18 mouse cellular contexts compared by ENCODE assay signal in genomic region chr16:27483834-27484233, GRCm38 (mm10).
DNase-seq lines count a peak whose midpoint lies in the region; ATAC-seq and TF ChIP-seq lines count a peak whose summit lies in the region.
"Had no signal": no experiment of that assay in that cellular context is flagged by ENCODE, and none has a peak within 500 bp of the region (broad histone marks: within the 10 kb centered on the region; RNA-seq: fewer than 3 reads in every experiment).

No protein-coding gene starts in this region.

- 27% methylated on average over 1 of the region's 1 CpGs for WGBS in forebrain, embryonic 15.5 days
- 81% methylated on average over 1 of the region's 1 CpGs for WGBS in forebrain, embryonic 12.5 days
- 45% methylated on average over 1 of the region's 1 CpGs for WGBS in midbrain, embryonic 14.5 days
- WGBS in midbrain, embryonic 10.5 days, result 82% methylated on average over 1 of the region's 1 CpGs
- 35% methylated on average over 1 of the region's 1 CpGs for WGBS in hindbrain, embryonic 16.5 days

- H3K36me3 ChIP-seq in forebrain, embryonic 15.5 days, result no peaks in the 10 kb centered on the region
- H3K36me3 ChIP-seq in forebrain, embryonic 12.5 days (replicated peaks), result no peaks in the 10 kb centered on the region
- H3K36me3 ChIP-seq in midbrain, embryonic 14.5 days (ENCODE audit: control insufficient read depth, insufficient read depth, low read length), result no peaks in the 10 kb centered on the region
- no peaks in the 10 kb centered on the region for H3K36me3 ChIP-seq in midbrain, embryonic 10.5 days
- H3K36me3 ChIP-seq in hindbrain, embryonic 16.5 days (ENCODE audit: control insufficient read depth, insufficient read depth, low read length), result no peaks in the 10 kb centered on the region
- H3K36me3 ChIP-seq: limb, embryonic 13.5 days; liver, embryonic 15.5 days had no signal

- H3K4me3 ChIP-seq in forebrain, embryonic 15.5 days, result no peak overlapping the region
- H3K4me3 ChIP-seq in forebrain, embryonic 12.5 days (replicated peaks), result no peak overlapping the region
- no peak overlapping the region for H3K4me3 ChIP-seq in midbrain, embryonic 14.5 days (replicated peaks; ENCODE audit: low read depth, low read length)
- H3K4me3 ChIP-seq in midbrain, embryonic 10.5 days, result no peak overlapping the region
- no peak overlapping the region for H3K4me3 ChIP-seq in hindbrain, embryonic 16.5 days (ENCODE audit: low read length)
- no peak overlapping the region for H3K4me3 ChIP-seq in gastrocnemius, adult 2 months
- H3K4me3 ChIP-seq: limb, embryonic 13.5 days; liver, embryonic 15.5 days had no signal

- H3K4me2 ChIP-seq in forebrain, embryonic 15.5 days (replicated peaks), result no peak overlapping the region
- H3K4me2 ChIP-seq in forebrain, embryonic 12.5 days, result no peak overlapping the region
- H3K4me2 ChIP-seq in midbrain, embryonic 14.5 days (ENCODE audit: low read length), result no peak overlapping the region
- no peak overlapping the region for H3K4me2 ChIP-seq in hindbrain, embryonic 16.5 days (ENCODE audit: low read length)
- H3K4me2 ChIP-seq: heart, embryonic 11.5 days; limb, embryonic 13.5 days; liver, embryonic 15.5 days had no signal

- no peaks in the 10 kb centered on the region for H3K9me3 ChIP-seq in forebrain, embryonic 15.5 days
- no peaks in the 10 kb centered on the region for H3K9me3 ChIP-seq in forebrain, embryonic 12.5 days
- H3K9me3 ChIP-seq in midbrain, embryonic 14.5 days (ENCODE audit: control insufficient read depth, low read length), result no peaks in the 10 kb centered on the region
- no peaks in the 10 kb centered on the region for H3K9me3 ChIP-seq in midbrain, embryonic 10.5 days (replicated peaks)
- no peaks in the 10 kb centered on the region for H3K9me3 ChIP-seq in hindbrain, embryonic 16.5 days (ENCODE audit: control insufficient read depth, low read length)
- H3K9me3 ChIP-seq: limb, embryonic 13.5 days; liver, embryonic 15.5 days had no signal

- TF ChIP-seq CTCF in gastrocnemius, adult 2 months (IDR thresholded peaks at IDR 0.05), result no peak

- 0 out of 2 replicates have a peak, but pooled peaks have one; percentile 35 for ATAC-seq in forebrain, embryonic 15.5 days (replicated peaks)
- ATAC-seq in forebrain, embryonic 12.5 days (ENCODE audit: low FRiP score), result no peak
- no peak for ATAC-seq in midbrain, embryonic 14.5 days (ENCODE audit: low FRiP score, low TSS enrichment)
- peak; percentile 73 for ATAC-seq in hindbrain, embryonic 16.5 days
- ATAC-seq: forebrain, postnatal 0 days; lung, postnatal 0 days had no signal

- no peak overlapping the region for H3K27ac ChIP-seq in forebrain, embryonic 15.5 days (replicated peaks)
- no peak overlapping the region for H3K27ac ChIP-seq in forebrain, embryonic 12.5 days
- no peak overlapping the region for H3K27ac ChIP-seq in midbrain, embryonic 14.5 days (replicated peaks; ENCODE audit: low read depth, low read length)
- H3K27ac ChIP-seq in midbrain, embryonic 10.5 days (replicated peaks), result no peak overlapping the region
- H3K27ac ChIP-seq in hindbrain, embryonic 16.5 days (ENCODE audit: low read depth, low read length), result no peak overlapping the region
- no peak overlapping the region for H3K27ac ChIP-seq in gastrocnemius, adult 2 months
- H3K27ac ChIP-seq: kidney, postnatal 0 days; limb, embryonic 13.5 days; liver, embryonic 15.5 days had no signal

- no peak overlapping the region for H3K9ac ChIP-seq in forebrain, embryonic 15.5 days (replicated peaks)
- H3K9ac ChIP-seq in forebrain, embryonic 12.5 days, result no peak overlapping the region
- no peak overlapping the region for H3K9ac ChIP-seq in midbrain, embryonic 14.5 days (replicated peaks; ENCODE audit: low read length)
- no peak overlapping the region for H3K9ac ChIP-seq in hindbrain, embryonic 16.5 days (ENCODE audit: low read depth, low read length)
- H3K9ac ChIP-seq: forebrain, postnatal 0 days; limb, embryonic 13.5 days; liver, embryonic 15.5 days had no signal

- intact Hi-C loops in gastrocnemius, adult 2 months (cut with DNase I), result no loop called here

- H3K4me1 ChIP-seq in forebrain, embryonic 15.5 days, result no peaks in the 10 kb centered on the region
- H3K4me1 ChIP-seq in forebrain, embryonic 12.5 days, result no peaks in the 10 kb centered on the region
- H3K4me1 ChIP-seq in midbrain, embryonic 14.5 days (ENCODE audit: control insufficient read depth, insufficient read depth, low read length), result no peaks in the 10 kb centered on the region
- no peaks in the 10 kb centered on the region for H3K4me1 ChIP-seq in midbrain, embryonic 10.5 days
- H3K4me1 ChIP-seq in hindbrain, embryonic 16.5 days (ENCODE audit: control insufficient read depth, insufficient read depth, low read depth, low read length), result no peaks in the 10 kb centered on the region
- H3K4me1 ChIP-seq: limb, embryonic 13.5 days; liver, embryonic 15.5 days had no signal

- peak; percentile 68 for DNase-seq in midbrain, embryonic 14.5 days
- DNase-seq in midbrain, embryonic 10.5 days (ENCODE audit: low spot score), result no peak
- no peak for DNase-seq in adrenal gland, adult 18-20 months (ENCODE audit: low spot score in 2 of 2)
- no peak for DNase-seq in gastrocnemius, adult 2 months
- DNase-seq: adrenal gland, adult 8-10 months; forebrain, postnatal 0 days; heart, postnatal 10 days; kidney, adult 18-20 months; right cerebral cortex, postnatal 4 days; thymus, adult 2 months had no signal

- no peaks in the 10 kb centered on the region for H3K27me3 ChIP-seq in forebrain, embryonic 15.5 days
- H3K27me3 ChIP-seq in forebrain, embryonic 12.5 days, result no peaks in the 10 kb centered on the region
- H3K27me3 ChIP-seq in midbrain, embryonic 14.5 days (ENCODE audit: control insufficient read depth, insufficient read depth, low read length), result no peaks in the 10 kb centered on the region
- H3K27me3 ChIP-seq in midbrain, embryonic 10.5 days (ENCODE audit: low read depth, poor library complexity, severe bottlenecking), result no peaks in the 10 kb centered on the region
- H3K27me3 ChIP-seq in hindbrain, embryonic 16.5 days (replicated peaks; ENCODE audit: control insufficient read depth, insufficient read depth, low read length), result no peaks in the 10 kb centered on the region
- H3K27me3 ChIP-seq: limb, embryonic 13.5 days; liver, embryonic 15.5 days had no signal

Comparison
In these comparisons a context has a peak if more than half of its experiments do, and no peak if none do; other contexts are left out.
1. ATAC-seq: peak in forebrain, embryonic 15.5 days (single experiment) and hindbrain, embryonic 16.5 days (single experiment); none in forebrain, embryonic 12.5 days (single experiment) and midbrain, embryonic 14.5 days (single experiment).